Mouse (Mus musculus) CD4-positive helper T cell, adult 2 months (primary cell): ENCODE results near the gene Sh3pxd2a.

Source experiments
- DNase-seq: peaks from one replicate; pipeline ENCODE4 v3.0.0-alpha.2; 2012; ENCODE audit warnings: low read depth, missing footprints, low spot score

The Sh3pxd2a gene

DNA sequence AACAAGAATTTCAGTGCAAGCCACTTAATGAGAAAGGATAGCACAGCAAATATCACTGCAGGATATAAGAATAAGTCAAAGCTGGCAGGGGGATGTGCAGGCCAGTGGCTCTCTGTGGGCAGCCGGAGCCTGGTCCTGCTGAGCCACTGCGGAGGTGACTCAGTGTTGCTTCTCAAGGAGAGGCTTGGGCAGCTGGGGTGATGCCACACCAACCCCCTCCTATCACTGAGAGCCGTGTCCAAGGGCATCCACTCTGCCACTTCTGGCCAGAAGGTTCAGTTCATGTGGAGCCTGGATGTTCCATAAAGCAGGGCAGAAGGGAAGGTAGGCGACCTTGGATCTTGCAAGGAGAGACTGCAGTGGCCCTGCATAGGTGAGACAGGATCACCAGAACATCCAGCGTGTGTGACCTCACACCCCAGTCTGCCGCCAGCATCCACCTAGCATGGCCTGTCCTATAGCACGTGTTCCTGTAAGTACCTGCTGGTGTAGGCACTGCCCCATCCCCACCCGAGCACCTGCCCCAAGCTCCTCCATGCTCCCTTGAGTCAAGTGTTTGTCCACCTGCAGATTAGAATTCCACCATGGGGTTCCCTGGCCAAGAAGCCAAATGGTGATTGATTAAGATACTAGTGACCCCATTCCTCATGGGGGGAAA, 89.2 kb downstream of the Sh3pxd2a start:
- DNase-seq: no peak

DNA sequence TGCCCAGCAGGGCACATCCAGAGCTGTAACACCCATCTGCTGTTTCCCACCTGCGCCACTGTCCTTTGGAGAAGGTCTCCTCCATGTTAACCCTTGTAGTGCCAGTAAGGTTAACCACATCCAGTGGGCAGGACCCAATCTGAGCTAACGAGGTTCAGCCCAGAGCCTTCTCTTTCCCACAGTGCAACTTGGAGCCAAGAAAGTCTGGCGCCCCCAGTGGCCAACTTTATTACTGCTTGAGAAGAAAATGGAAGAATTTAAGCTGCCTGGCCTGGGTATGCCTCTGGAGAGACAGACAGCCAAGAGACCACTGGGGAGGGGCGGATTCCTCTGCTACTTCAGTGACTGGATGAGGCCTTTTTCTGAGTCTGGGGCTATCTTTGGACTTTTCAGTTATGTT, 89.8 kb downstream of the Sh3pxd2a start:
- DNase-seq: peak; percentile 56

DNA sequence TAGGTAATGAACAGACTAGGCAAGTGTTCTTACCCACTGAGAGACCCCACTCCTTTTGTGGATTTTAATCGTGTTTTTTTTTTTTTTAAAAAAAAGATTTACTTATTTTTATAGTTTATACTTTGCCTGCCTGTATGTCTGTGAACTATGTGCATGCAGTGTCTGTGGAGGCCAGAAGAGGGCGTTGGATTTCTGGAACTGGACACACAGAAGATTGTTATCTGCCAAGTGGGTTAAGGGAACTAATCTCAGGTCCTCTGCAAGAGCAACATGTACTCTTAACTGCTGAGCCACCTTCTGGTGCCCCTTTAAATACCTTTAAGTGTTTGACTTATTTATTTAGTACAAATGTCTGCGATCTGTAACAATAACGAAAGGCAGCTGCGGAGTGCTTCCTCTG, 92.2 kb downstream of the Sh3pxd2a start:
- DNase-seq: no peak

DNA sequence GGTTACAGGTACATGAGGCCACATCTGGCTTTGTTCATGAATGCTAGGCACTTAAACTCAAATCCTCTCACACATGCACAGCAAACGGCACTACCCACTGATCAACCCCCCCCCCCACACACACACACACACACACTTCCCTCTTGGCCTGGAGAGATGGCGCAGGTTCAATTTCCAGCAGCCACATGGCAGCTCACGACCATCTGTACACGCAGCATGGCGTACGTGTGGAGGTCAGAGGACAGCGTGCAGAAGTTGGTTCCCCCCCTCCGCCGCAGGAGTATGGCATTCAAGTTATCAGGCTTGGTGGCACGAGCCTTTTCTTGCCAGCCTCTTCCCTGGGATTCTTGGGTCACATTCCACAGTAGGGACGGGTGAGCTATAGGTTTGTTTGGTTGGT, 92.7 kb downstream of the Sh3pxd2a start:
- DNase-seq: no peak

DNA sequence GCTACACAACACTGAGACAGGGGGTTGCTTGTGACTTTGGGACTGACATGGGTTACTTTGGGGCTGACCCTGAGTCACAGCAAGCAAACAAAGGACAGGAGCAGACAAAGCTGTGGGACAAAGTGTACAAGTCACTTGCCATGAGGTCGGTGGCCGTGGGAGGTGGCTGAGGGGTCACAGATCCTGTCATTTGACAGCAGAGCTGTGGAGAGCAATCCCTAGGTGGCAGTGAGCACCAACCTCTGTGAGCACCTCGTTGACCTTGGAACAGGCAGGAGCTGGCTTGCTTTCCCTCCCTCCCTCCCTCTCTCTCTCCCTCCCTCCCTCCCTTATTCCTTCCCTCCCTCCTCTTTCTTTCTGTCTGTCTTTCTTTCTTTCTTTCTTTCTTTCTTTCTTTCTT, 95.2 kb downstream of the Sh3pxd2a start:
- DNase-seq: no peak

DNA sequence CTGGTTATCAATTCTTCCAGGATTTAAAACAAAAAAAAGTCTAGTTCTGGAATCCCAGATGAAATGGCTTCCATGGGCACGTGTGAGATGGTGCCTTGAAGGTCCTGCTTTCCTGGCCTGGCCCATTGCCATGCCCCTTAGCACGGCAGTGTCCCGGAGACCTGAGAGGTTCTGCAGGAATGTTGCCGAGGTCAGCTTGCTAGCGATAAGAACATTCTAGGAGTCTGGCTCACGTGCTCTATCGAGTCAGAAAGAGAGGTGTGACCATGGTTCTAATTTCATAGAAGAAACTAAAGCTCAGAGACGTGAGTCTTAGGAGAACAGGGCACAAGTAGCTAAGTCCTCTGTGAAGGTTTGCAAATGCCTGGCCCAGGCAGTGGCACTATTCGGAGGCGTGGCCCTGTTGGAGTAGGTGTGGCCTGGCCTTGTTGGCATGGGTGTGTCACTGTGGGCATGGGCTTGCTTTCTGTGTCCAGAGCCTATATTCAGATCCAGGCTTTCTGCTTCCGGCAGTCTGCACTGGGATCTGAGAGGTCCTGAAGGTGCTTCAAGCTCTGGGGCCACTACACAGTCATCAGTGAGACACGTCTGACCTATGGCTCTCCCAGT, 96.8 kb downstream of the Sh3pxd2a start:
- no peak for DNase-seq

DNA sequence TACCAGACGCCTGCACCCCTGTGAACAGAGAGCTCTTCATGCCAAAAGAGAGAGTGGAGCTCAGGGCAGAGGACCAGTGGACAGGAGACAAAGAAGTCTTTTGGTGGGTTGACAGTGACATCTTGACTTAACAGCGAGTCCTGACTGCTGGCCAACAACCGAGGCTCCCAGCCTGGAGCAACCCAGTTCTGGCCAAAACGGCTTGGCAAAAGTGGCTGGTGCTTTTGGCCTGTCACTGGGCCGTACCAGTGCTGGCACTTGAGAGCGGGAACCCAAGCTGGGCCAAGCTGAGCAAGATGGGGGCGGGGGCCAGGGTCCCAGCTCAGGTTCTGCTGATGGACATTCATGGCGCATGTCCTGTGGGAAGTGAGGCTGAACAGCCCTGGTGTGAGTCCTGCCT, 97.6 kb downstream of the Sh3pxd2a start:
- no peak for DNase-seq

DNA sequence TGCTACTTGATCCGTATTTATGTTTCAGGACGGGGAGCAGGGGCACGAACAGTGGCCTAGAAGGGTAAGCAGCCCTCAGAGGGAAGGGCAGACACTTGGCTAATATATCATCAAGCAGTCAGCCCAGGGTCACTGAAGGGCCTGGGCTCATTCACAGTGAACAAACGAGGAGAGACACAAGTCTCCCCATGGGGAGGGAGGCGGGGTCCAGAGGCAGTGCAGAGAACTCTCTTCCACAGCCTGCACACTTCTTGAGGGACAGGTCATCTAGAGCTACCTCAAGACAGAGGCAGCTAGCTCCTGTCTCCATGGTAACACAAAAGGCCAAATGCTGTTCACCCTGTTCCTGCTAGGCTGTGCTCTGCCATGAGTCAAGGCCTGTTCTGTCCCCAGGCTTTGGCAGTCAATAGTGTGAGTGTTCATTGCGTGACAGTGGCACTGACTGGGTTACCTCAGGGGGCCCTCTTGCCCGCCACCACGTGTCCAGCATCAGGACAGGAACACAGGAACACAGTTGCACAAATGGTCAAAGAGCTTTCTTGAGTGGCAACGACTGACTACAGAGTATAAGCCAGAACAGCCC, 101.0 kb downstream of the Sh3pxd2a start:
- DNase-seq: no peak

DNA sequence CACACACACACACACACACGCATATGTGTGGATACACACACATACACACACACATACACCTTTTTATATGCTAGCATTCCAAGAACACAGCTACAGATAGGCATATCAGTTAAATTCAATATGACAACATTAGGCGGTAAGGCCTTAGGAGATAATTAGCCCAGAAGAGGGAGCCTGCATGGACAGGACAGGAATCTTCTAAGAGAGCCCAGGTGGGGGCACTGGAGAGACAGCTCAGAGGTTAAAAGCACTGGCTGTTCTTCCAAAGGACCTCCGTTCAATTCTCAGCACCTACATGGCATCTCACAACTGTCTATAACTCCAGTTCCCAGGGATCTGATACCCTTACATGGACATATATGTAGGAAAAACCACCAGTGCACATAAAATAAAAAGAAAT, 103.3 kb downstream of the Sh3pxd2a start:
- DNase-seq: no peak

DNA sequence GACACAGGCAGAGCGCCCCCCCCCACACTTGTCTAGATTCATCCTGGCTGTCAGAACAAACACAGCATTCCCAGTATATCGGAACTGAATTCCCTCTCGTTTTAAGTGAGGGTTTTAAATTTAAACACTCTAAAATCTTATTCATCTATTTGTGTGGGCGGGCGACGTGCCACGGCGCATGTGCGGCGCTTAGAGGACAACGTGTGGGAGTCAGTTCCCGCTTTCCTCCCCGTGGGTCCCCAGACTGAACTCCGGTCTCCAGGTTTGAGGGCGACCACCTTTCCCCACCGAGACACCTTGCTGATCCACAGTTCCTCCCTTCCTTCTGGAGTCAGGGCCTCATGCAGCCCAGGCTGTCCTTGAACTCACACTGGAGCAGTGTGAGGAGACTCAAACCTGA, 104.2 kb downstream of the Sh3pxd2a start:
- DNase-seq: no peak

DNA sequence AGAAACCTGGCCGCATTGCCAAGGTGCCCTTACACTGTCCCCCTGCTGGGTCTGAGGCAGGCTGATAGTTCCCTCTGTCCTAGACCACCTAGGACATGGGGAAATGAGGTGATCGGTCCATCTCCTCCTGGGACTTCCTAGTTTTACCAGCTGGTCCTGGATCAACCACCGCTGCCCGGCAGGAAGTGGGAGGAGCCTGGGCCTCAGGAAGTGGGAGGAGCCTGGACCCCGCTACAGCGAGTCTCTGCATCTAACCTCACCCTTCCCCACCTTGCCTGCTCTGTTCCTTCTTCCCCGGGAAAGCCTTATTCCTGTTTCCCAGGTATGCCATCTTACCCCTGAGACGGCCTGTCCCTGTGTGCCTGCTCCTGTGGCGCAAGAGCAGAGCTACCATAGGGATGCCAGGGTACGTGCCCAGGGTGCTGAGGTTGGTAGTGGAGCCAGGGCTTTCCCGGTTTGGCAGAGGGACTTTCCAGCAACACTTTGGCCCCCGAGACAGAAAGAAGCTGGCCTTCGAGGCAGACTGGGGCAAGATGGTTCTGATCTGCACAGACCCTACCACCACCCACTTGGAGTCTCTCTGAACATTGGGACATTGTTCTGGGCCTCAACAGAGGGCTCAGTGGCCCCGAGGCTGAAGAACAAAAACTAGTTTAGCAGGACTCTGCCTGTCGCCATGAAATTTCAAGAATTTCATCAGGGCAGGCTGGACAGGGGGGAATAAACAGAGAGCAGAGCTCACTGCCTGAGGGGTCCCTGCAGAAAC, 104.9 kb downstream of the Sh3pxd2a start:
- DNase-seq: no peak

DNA sequence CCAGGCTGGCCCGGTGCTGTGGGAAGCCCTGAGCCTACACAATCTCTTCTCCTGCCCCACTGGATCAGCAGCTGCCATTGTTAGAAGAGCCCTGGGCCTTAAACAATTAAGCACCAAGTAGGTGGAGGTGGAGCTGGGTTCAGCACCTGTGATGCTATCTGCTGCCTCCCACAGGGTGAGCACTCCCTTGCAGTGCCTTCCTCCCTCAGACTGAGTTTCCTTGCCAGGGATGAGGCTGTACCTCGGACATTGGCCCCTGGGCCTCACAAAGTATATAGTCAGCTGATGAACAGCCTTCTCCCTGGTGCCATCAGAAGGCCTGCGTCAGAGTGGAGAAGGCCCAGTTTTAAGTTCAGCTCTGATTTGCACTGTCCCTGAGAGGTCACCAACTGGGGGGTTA, 106.9 kb downstream of the Sh3pxd2a start:
- DNase-seq: no peak

DNA sequence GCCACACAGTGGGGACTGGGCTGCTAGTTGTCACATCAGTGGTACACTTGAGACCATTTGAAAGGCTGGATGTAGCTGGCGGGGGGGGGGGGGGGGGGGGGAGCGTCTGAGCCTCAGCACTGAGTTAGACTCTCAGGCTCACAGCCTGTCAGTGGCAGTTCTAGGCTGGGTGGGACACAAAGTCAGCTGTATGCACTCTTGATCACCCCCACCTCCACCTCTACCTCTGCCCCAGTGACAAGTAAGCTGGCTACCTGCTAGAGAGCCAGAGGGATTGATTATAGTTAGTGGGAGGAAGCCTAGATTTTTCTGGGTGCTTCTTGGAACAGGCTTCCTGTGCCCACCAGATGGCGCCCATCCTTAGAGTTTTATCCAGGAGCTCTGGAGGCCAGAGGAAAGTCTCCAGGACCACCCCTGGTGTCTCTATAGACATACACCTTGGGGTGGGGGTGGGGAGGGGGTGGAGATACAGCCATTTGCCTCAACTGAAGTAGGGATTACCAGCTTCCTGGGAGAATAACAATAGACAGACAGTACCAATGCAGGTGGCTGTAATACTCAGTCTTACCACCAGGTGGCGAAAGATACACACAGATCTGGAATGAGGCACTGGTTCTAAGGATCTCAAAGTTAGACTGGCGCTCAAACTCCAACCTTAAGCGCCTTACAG, 107.9 kb downstream of the Sh3pxd2a start:
- DNase-seq: peak; percentile 74

DNA sequence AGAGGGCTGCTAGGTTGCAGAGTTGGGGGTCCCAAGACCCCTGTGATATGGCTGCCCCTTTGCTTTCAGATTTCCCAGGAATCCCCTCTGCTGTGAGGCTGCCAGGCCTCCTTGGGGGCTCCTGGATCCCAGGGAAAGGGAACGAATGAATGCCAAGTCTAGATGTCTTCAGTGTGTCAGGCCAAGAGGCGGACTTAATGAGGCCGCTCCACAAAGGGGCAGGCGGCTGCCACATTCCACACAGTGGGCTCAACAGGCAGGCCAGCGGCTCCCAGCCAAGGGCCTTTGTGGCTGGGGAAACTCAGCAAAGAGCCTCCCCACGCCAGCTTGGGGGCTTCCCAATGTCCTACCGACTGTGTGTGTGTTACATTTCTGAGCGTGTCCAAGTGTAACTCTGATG, 109.7 kb downstream of the Sh3pxd2a start:
- no peak for DNase-seq

DNA sequence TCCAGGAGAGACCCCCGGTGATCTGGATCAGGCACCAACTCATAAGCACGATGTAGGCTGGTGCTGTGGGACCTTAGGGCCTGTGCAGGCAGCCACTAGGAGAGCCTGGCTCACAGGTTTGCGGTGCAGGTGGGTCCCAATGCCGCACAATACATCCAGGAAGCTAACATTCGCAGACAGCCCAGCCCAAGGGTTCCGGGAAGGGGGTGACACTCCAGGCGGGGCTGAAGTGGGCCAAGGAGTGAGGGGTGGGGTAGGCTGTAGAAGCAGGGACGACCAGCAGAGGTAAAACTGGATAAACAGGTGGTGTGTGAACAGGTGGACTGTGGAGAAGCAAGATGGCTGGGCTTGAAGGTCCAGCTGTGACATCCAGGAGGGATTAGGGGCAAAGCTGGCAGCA, 115.2 kb downstream of the Sh3pxd2a start:
- no peak for DNase-seq

DNA sequence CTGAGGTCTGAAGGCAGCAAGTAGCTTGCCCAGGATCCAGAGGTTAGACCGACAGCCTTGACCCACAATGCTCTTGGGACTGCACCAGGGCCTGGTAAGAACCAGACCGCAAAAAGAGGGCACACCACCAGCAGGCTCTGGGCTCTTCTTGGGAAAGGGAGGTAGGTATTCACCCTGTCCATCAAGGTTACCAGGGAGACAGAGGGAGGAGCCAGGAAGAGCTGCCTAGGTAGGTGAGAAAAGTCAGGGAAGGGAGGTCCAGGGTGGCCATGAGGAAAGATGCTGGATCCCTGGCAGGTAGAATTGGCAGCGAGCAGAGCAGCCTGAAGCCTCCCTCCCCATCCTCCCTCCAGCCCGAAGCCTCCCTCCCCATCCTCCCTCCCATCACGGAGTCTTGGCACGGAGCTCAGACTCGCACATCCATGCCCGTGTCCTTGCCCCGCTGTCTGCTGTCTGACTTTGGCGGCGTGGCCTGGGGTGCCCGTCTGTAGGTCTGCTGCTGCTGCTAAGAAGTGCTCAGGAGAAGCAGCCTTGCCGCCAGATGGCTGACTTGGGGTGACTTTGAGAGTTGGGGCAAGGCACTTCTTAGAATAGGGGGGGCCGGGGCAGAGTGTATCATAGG, 115.7 kb downstream of the Sh3pxd2a start:
- no peak for DNase-seq

DNA sequence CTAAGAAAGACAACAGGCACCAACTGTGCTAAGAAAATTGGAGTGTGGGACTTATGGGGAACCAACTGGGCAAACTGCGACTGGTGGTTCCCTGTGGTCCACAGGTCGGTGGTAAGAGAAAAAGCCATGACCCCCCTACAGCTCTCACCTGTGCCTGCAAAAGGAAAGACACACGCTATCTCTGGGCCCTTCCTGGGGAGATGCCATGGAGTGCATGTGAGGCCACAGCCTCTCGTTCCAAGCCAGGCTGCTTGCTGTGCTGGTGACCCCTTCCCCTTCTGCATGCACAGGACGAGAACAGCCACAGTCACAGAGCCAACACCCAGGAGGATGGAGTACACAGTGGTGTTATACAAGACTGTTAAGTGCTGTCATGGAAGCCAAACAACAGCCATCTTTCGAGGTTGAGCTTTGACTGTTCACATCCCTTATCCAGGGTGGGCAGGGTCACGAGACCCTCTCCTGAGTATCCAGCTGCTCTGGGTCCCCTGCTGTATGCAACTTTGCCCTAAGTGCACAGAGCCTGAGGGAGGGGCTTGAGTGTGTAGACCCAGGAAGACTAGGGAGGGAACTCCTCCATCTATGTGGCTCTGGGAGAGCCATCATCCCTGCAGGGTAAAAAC, 117.1 kb downstream of the Sh3pxd2a start:
- DNase-seq: no peak

DNA sequence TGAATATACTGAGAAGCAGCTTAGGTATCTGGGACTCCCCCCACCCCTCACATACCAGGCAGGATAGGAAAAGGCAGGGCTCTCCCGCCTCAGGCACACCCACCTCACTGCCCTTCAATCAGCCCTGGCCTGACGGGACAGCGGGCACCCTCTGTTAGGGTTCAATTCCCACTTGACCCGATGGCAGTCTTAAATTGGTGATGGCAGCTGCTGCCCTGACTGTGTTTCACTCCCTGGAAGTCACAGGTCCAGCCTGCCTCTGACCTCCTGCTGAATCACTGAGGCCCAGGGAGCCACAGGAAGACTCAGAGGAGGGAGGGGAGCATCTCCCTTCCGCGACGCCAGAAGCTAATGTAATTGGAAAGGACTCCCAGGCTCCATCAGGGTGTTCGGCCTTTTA, 117.6 kb downstream of the Sh3pxd2a start:
- no peak for DNase-seq

DNA sequence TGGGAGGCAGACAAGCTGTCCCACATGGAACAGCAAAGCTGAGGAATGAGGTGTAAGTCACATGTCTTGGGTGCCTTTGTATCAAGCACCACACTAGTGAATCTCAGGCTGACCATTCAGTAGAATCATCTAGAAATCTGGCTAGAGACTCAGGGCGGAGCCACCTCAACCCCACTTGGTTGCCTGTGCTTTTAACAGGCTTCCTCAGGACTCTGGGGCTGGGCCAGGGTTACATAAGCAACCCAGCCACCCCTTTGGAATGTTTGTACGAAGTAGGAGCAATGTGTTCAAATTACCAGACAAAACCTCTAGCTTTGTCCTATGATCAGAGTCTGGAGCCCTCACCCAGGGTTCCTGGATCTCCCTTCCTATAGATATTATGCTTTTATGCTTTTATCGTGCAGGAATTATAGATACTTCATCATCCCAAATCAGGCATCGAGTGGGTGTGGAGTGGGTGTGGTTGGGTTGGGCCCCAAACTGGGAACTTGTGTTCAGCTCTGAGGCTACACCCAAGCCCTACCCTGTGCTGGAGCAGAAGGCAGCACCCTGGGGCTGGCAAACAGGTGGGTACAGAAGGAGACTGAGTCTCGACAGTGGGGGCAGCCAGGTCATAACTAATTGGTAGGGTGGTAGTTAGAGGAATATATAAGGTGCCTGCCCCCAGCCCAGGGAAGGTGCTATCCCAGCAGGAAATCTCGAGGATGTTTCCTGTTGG, 118.2 kb downstream of the Sh3pxd2a start:
- no peak for DNase-seq

DNA sequence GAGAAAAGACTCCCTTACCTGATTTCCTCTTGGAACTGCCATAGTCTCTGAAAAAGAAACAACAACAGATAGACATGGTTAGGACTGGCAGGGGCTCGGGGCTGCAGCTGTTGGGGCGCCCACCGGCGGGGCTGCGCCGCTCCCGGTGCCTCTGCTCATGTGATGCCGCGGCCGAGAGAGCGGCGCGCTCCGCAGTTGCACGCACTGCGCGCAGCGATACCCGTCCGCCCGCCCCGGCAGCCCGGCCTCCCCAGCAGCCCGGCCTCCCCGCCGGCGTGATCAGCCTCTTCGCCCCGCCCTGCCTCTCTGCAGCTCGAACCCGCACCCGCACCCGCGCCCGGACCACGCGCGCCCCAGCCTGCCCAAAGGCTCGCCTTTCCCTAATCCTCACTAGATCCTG, 120.8 kb downstream of the Sh3pxd2a start:
- no peak for DNase-seq

DNA sequence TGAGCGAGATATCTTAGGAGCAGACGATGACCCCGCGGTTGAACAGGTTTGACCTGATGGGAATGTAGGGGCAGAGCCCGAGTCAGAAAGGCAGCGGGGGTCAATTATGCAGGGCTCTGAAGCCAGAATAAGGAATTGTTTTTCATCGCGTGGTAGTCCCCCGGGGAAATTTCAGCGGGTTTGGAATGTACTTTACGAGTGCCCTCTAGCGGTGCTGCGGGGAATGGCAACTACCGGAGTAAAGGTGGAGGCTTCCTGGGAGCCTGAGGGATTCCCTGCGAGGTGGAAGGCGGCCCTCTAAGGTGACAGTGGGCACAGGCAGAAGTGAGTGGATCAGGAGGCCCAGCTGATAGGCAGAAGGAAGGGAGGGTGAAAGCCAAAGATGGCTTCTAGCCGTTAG, 125.0 kb downstream of the Sh3pxd2a start:
- DNase-seq: peak; percentile 45
